Mouse (Mus musculus) adrenal gland, postnatal 10 days (tissue): ENCODE measurements around the gene Fam192a. TPM values are rescaled to one million over a fixed set of nuclear protein-coding genes. Genes with fewer than 3 reads are reported as not detected.

Experiments used
- DNase-seq: peaks from one replicate; pipeline ENCODE4 v3.0.0; 2021; ENCODE audit warnings: mixed read lengths
- long read RNA-seq, 2 experiments: library from polyadenylated mRNA; stranded (forward); transcript quantifications; one replicate each; pipeline ENCODE4 v2.0.0; 2021
- total RNA-seq, 2 experiments: library from RNA; stranded (reverse); gene quantifications; 2 replicates each; pipeline ENCODE4 v1.2.3; 2021

The Fam192a gene
- 10 to 100 TPM; 32.2 to 40.6 TPM for total RNA-seq
- long read RNA-seq, experiment 1, transcript Fam192a-201 (8 exons, 2,873 nt) = major isoform, 45 of 63 reads
- long read RNA-seq, experiment 1, partial matches to known transcripts = 2 of 63 reads
- long read RNA-seq, experiment 1, other reads (novel, unspliced or antisense) = 16 of 63 reads
- long read RNA-seq, experiment 2, transcript Fam192a-201 (8 exons, 2,873 nt) = major isoform, 32 of 49 reads
- long read RNA-seq, experiment 2, partial matches to known transcripts = 2 of 49 reads
- long read RNA-seq, experiment 2, other reads (novel, unspliced or antisense) = 15 of 49 reads

DNA sequence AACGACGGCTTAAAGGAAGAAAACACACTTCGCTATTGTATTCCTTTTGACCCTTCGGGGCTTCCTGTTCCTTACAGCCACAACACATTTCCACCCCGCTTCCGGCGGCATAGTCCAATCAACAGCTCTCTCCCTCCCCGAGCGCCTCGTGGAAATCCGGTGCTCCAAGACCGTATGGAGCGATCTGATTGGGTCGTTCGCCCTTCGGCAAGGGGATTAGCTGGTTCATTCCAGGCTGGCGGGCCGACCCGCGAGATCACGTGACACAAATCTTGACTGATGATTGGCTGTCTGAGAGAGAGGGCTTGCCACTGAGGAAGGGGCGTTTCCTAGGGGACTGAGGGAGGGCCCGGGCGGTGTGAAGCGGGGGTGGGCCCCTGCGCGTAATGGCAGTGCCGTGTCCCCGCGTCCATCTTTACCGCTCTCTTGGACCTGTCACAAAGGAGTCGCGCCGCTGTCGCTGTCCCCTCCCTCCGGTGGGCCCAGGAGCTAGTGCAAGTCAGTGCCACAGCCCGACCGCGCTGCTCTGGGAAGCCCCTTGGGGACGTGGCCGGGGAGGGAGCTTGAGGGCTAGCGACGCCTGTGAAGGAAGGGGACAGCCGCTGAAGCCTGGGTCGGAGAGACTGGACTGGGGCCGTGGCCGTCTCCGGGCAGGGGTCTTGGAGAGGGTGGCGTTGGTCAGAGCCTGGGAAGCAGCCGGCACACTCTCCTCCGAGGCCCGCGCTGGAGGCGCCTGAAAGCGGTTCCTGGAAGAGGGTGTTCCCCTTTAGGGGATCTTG is at the start of gene Fam192a, which contains the start of gene Rspry1:
TSS of gene Fam192a (minus strand) at position 391 of the 779 bp plus-strand sequence.
TSS of gene Rspry1 (plus strand) at position 331 of the 779 bp plus-strand sequence.
- DNase-seq = peak; percentile 100

DNA sequence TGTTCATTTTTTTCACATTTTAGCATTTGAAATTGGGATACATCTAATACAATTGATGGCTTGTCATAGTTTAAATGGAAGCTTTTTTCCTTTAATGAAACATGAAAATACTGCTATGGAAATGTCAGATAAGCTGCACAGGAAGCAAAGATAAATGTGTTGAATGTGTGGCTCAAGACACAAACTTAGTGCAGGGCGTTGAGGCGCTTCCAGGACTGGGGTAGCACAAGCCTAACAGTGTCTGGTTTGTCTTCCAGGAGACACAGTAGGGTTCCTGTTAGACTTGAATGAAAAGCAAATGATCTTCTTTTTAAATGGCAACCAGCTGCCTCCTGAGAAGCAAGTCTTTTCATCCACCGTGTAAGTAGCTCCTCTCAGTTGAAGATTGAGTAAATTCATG is 47.7 kb upstream of the Fam192a start:
- DNase-seq = no peak

DNA sequence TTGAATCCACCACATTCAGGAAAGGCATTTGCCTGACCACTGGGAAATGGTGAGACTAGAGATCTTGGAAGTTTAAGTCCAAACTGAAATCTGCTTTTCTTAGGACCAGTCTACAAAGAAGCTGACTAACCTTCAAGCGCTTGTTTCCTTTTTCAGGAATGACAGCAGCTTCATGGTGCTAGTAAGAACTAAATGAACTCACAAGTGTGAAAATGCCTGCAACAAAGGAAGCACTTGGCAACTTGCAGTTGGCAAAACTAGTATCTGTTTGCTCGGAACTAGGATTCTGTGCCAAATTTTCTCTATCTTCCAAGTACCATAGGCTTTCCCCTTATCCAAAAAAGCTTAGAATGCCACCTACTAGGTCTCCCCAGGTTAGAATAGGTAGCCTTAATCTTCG is 44.4 kb upstream of the Fam192a start:
- no peak for DNase-seq

DNA sequence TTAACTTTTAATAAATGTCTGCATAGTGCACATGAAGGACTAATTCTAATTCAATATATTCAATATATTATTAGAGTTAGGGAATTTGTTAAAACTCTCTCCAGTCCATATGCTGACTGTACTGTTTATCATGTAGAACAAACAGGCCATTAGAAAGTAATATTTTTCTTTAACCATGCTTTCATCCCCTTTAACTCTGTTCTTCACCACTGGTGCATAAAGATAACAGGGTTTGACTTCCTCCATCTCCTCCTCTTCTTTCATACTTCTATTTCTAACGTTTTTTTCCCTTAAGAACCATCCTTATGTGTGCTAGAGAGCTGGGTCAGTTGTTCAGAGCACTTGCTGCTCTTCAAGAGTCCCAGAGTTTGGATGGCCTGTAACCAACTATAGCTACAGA is 43.4 kb upstream of the Fam192a start:
- no peak for DNase-seq

DNA sequence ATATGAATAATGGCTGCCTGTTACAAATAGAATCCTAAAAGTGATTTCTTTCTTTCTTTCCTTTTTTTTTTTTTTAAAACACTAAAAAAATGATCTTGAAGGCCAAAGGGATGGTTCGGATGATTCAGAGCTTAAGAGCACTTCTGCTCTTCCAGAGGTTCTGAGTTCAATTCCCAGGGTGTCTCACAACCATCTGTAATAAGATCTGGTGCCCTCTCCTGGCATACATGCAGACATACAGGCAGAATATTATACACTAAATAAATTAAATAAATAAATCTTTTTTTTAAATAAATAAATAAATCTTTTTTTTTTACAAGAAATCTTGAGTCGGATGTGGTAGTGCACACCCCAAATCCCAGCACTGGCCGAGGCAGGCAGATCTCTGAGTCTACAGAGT is 40.1 kb upstream of the Fam192a start:
- DNase-seq = no peak

DNA sequence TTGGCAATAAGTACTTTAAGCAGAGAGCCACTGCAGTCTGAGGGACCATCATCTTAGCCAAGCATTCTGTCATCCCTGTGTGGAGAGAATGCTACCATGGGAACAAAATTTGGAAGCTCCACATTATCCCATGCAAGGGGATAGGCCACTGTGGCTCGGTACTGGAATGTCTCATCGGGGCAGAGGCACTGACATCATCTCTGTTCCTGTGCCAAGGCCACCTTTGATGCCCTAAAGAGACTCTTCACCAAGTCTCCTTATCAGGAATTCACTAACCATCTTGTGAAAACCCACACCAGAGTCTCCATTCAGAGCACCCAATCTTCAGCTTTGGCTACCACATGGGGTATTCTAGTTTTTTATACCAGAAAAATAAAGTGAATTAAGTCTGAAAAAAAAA is 39.4 kb upstream of the Fam192a start:
- peak; percentile 19 for DNase-seq

DNA sequence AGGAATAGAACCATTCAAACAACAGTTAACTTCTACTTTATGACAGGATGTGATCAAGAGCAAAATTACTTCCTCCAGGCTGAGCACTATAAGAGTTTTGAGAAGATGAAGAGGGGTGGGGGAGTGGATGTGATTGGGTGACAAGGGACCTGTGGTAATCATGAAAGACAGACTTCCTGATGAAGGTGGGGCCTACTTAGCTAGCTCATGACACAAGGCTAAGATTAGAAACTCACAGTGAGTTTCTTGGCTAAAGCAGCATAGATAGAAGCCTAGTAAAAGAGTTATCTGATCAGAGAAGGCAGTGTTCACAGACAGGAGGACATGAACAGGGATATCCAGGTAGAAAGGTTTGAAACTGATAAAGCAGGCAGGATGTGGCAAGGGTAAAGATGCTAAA is 32.4 kb upstream of the Fam192a start:
- no peak for DNase-seq

DNA sequence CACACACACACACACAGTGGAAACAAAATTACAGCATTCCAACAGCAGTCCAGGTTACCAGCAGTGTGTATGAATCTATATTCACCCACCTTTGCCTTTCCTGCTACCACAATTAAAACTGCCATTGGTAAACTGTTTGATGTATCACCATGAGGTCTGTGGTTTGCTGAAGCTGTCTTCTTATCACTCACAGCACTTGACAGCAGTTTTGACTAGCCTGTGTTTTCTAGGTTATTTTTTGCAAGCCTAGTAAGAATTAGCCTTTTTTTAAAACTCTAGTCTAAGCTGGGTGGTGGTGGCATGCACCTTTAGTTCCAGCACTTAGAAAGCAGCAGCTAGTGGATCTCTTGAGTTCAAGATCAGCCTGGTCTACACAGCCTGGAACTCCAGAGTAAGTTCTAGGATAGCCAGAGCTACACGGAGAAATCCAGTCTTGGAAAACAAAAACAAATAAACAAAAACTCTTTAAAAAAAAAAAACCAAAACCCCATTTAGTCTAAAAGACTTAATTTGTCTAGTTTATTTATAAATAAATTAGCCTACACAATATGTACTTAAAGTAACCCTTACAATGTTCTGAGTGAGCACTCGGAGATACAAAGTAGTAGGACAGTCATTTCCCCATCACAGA is 31.9 kb upstream of the Fam192a start:
- no peak for DNase-seq

DNA sequence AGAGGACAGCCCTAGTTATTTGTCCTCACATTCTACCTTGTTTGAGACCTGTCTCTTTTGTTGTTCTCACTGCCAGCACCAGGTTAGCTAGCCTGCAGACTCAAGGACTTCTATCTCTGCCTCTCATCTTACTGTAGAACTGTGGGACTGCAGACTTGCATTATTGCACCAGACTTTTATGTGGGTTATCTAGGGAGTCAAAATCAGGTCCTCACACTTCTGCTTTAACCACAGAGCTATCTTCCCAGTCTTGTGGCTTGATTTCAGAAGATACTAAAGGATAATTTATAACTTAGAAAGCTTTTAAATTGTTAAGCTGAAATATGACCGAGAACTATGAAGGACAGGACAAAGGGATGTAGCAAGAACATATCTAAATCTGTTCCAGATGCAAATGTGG is 23.1 kb upstream of the Fam192a start:
- DNase-seq = no peak

DNA sequence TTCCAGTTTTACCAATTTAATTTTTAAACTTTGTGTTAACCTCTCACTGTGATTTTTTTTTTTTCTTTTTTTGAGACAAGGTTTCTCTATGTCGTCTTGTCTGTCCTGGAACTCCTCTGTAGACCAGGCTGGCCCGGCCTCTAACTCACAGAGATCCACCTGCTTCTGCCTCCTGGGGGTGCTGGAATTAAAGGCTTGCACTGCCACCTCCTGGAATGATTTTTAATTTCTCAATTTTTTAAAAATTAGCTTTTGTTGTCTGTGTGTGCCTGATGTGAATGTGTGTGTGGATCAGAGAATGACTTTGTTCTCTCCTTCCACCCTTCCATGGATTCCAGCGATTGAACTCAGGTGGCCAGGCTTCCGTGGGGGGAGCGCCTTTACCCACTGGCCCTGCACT is 5.3 kb upstream of the Fam192a start:
- no peak for DNase-seq

DNA sequence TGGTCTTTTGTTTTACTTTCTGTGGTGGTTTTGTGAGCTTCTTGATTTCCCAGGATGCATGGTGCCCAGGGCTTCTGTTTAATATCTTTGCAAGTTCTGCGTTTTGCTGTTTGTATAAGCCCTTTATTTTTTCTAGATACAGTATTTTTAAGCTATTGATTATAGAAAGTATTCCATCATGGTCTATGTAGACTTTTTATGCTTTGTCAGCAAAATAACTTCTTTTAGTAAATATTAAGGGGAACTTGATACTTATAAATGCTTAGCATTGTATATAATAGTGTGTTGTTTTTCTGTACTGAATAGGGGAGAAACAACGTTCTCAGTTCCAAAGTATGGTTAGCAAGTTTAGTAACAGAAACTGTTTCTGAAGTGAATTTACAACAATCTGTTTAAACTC is 2.2 kb upstream of the Fam192a start:
- no peak for DNase-seq

DNA sequence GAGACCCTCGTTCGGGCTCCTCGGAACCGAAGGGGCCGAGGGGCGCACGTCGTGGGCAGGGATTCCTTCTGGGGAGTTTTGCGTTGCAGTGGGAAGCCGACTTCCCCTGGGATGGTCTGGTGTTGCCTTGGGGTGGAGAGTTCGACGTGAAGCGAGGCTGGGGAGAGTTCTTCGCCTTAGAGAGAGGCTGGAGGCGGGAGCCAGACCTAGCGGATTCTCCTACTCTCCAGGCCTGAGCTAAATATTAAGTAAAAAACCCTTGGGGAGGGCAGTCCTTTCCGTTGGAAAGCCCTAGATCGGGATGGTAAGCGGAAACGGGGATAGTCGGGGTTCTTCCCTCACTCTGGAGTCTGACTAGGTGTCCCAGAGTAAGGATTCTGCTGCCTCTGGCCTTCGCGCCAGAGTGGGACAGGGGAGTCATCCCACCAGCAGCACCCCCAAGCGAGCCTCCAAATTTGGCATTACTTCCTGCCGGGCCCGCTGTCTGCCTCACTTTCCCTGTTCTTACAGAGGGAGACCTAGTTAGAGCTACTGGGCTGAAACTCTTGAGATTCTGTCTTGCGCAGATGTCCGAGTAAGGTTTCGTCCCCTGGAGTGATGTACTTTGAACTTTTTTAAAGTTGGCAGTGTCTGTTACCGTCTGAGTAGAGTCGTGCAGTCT is 804 bp upstream of the Fam192a start:
- peak; percentile 47 for DNase-seq

DNA sequence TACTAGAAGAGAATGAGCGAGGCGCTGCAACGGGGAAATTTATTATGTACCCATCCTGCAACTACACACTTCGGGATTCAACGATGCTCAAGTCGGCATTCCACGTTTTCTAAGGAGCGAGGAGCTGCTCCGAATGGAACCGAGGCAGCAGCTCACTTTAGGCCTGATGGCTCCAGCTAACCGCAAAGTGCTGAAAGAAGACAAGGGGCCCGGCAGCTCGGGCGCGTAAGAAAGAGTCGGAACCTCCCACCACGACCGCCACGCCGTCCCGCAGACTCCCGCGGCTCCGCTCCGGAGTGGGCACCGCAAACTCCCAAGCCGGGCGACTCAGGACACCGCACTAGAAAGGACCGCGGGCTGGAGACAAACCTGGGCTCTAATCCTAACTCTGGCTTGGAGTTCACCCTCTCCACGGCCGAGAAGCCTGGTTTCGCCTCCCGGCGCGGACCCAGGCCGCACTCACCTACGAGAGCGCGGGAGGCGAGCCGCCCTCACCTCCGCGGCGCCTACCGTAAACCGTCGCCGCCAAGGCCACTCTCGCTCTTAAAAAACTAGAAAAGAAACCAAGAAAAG is 677 bp downstream of the Fam192a start:
- DNase-seq = peak; percentile 41

DNA sequence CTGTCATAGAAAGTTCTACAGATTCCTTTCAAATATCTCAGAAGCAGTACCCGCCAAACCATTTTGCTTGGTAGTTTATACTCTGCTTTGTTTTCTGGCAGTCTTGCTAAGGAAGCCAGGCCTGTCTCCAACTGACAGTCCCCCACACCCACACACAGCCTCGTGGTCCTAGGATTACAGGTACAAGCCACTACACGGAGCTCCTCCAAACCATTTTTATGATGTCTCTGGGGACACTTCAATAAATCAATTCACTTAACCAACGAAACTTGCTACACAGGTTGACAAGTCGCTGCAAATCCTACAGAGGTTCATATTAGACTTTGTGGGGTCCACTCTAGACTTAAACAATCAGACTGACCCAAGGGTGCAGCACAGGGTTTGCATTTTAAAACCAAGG is 1.3 kb downstream of the Fam192a start:
- no peak for DNase-seq

DNA sequence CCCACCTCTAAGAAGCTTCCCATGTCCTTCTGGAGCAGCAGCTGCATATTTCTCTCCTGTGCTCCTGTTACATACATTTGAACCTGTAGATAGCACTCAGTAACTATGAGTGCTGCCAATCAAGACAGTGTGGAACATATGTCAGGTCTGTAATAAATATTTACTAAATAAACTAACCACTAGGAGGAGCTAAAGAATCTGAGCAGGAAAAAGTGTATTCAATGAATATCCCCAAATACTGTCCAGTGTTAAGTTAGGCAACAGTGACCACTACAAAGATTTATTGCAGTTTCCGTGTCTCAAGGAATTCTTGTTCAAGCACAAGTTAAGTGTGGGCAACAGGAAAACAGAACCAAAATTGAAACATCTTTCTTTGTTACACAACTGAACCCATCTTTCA is 7.6 kb downstream of the Fam192a start:
- no peak for DNase-seq

DNA sequence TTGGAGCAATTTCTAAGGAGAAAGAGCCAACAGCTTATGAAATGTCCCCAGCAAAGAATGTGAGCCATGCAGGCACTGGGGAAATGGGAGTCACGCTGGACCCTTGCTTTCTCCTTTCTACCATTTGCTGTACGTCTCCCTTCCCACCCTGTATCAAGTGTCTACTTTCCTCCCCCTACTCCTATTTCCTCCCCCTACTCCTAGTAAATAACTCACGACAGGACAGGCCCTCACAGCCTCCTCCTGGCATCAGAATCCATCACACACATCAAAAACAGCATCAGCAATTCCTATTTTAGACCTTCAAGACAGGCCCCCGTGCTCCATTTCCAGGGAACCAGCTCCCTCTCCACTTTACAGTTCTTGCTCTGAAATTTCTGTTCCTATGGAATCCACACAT is 10.1 kb downstream of the Fam192a start:
- no peak for DNase-seq

DNA sequence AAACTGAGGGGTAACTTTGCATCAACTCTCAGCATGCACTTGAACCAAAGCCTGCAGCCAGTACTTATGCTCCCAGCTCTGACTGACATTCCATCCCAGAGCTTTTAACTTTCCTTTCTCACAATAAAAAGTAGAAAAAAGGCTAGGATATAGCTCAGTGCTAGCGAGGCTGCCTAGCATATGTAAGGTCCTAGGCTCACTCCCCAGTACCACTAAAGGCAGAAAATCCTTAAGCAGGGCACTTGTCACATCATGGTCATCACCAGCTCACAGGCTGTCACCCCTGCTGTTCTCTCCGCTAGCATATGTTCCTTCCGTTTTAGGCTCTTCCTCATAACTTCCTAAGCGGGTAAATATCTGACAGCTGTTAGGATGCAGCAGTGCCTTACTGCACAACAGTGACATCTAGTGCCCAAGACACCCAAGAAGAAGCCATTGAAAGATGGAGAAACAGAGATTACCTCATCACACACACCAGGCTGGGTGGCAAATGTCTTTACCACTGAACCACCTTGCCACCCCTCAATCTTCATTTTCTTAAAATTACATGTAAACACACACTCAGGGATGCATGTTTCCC is 17.5 kb downstream of the Fam192a start:
- DNase-seq = peak; percentile 50

DNA sequence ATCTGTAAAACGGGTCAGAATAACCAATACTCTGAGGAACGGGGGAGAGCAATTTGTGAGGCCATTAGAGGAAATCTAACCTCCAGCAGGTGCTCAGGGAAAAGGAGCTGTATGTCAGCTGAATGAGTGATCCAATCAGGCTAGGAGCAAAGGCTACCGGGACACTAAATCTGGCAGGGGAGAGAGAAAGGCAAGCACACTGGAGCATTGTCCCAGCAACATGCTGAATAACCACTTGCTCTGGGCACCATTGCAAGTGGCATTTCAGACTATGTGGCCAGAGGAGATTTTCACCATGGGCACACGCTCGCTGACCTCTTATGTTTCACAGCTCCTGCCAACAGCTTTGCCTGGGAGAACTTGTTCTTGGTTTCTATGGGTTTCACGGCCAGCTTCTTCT is 19.2 kb downstream of the Fam192a start:
- DNase-seq = no peak

DNA sequence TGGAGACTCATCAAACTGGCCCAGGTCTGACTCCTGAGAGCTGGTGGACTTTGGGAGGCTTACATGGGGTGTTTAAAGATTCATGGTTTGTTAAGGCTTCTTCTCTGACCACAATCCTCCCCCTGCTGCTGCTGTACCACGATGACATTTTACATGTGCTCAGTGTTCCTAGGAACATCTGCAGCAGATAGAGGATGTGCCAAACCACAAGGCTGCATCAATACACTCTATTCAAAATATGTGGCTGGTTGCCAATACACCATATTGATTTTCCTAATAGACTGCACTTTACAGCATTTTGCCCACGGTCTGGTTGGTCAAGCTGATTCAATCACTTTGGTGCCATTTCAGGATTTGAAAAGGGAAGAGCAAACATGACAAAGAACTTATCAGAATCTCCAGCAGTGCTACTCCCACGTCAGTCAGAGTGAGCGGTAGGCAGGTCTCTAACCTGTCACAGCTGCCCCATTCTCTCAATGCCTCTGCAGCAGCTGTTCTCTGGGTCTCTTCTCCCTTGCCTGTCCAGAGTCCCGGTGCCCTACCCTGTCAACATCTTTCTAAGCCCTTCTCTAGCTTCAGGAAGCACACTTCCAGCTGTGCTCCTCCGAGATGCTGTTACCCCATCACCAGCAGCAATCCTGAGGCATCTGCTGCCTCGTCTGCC is 19.8 kb downstream of the Fam192a start:
- DNase-seq = no peak

DNA sequence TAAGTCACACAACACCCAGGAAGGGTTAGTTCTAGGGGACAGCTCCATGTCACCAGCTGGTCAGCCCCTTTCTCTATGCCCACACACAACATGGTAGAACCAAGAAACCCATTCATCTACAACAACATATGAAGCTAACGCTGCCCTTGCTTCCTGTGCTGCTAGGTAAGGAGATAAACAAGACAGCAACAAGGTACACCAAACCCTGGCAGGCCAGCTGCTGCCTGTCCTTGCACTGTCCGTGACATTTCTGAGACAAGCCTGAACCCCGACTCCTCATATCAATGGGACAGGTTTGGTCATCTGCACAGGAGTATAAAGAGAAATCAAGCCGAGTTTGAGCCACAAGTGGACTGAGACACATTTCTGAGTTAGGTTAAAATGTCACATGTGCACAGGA is 26.6 kb downstream of the Fam192a start:
- no peak for DNase-seq

DNA sequence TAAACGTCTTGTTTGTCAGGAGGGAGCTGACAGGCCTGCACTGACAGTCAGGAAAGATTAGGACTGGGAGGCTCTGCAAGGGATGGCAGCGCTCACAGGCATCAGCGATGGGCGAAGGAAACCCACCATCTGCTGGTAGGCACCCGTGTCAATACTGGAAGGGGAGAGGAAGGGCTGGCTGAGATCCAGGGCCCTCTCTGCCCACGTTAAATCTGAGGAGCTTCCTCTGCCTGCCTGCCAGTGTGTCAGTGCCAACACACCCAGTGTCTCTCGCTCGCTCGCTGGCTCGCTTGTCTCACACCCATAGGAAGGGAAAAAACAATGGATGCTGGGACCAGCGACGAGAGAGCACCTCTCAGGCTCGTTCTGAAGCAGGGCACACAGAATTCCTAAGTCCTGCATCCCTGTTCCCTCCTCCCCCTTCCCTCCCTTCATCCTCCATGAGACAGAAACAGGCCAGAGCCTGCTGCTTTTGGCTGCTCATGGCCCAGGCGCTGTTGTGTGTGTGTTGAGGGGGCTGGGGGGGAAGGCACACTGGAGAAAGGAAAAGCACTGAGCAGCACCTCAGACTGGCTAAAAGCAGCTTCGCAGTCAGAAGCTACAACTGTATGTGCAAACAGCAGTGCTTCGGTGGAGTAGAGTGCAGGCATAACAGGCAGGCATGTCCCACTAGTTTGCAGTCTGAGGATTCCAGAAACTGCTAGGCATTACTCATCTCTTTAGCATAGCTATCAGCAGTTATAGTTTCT is 27.5 kb downstream of the Fam192a start:
- DNase-seq = no peak
